ENCODE assay signal across 28 mouse cellular contexts in the genomic region with DNA sequence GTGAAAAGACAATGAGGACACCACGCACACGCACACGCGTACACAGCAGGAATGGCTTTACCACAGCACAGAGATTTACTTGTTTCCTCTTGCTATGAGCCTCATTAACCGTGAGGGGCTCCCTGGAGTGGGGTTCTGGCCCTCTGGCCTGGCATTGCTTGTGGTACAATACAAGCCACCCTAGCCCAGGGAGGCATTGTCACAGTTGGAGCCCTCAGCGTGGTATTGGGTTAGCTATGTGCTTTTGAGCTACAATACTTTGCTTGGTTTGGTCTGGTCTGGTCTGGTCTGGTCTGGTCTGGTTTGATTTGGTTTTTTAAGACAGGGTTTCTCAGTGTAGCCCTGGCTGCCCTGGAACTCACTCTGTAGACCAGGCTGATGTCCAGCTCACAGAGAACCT.
"Had no signal": no experiment of that assay in that cellular context is flagged by ENCODE, and none has a peak within 500 bp of the region (broad histone marks: within the 10 kb centered on the region; RNA-seq: fewer than 3 reads in every experiment).

No protein-coding gene starts in this region.

- H3K27ac ChIP-seq: gastrocnemius, adult 2 months; heart, adult 2 months; heart, embryonic 13.5 days; heart, embryonic 15.5 days; hindbrain, embryonic 10.5 days; hindbrain, embryonic 12.5 days; hindbrain, embryonic 14.5 days; intestine, embryonic 15.5 days; layer of hippocampus, adult 2 months; left cerebral cortex, adult 2 months; limb, embryonic 10.5 days; limb, embryonic 12.5 days; liver, embryonic 13.5 days had no signal

- DNase-seq: gastrocnemius, adult 2 months; gastrocnemius, postnatal 10 days; gastrocnemius, postnatal 25 days; heart, adult 2 months; heart, postnatal 14 days; heart, postnatal 4 days; kidney, adult 18-20 months; kidney, adult 8-10 months; kidney, postnatal 10 days; kidney, postnatal 25 days; kidney, postnatal 4 days; liver; liver, embryonic 13.5 days had no signal

- H3K4me3 ChIP-seq: gastrocnemius, adult 2 months; heart, adult 2 months; heart, embryonic 13.5 days; heart, embryonic 15.5 days; hindbrain, embryonic 10.5 days; hindbrain, embryonic 12.5 days; intestine, embryonic 15.5 days; layer of hippocampus, adult 2 months; left cerebral cortex, adult 2 months; limb, embryonic 10.5 days; limb, embryonic 12.5 days; liver, embryonic 13.5 days had no signal

- H3K9ac ChIP-seq: heart, embryonic 13.5 days; heart, embryonic 15.5 days; hindbrain, embryonic 12.5 days; hindbrain, embryonic 14.5 days; intestine, embryonic 15.5 days; limb, embryonic 12.5 days; liver, embryonic 13.5 days had no signal

- H3K27me3 ChIP-seq: hindbrain, embryonic 12.5 days; intestine, embryonic 15.5 days; liver, embryonic 13.5 days had no signal

- H3K4me2 ChIP-seq: heart, embryonic 11.5 days; heart, embryonic 13.5 days; heart, embryonic 15.5 days; hindbrain, embryonic 12.5 days; hindbrain, embryonic 14.5 days; intestine, embryonic 15.5 days; limb, embryonic 12.5 days; liver, embryonic 11.5 days; liver, embryonic 13.5 days had no signal

- ATAC-seq: hindbrain, embryonic 16.5 days; inflammation-experienced regulatory T-cells, adult 6 months; intestine, embryonic 15.5 days; intestine, postnatal 0 days had no signal

- H3K9me3 ChIP-seq: heart, embryonic 13.5 days; heart, embryonic 15.5 days; intestine, embryonic 15.5 days; limb, embryonic 10.5 days; limb, embryonic 12.5 days; liver, embryonic 13.5 days had no signal

- H3K36me3 ChIP-seq: heart, embryonic 13.5 days; heart, embryonic 15.5 days; hindbrain, embryonic 12.5 days; intestine, embryonic 15.5 days; limb, embryonic 12.5 days; liver, embryonic 13.5 days had no signal
